Mouse (Mus musculus) spleen, postnatal 10 days (tissue): ENCODE measurements around the gene Mbd3.

ENCODE experiments used
- DNase-seq, 2 experiments: peaks; one replicate each; pipeline ENCODE4 v3.0.0; 2021 to 2022; ENCODE audit warnings: low spot score in 2 of 2

The Mbd3 gene

DNA sequence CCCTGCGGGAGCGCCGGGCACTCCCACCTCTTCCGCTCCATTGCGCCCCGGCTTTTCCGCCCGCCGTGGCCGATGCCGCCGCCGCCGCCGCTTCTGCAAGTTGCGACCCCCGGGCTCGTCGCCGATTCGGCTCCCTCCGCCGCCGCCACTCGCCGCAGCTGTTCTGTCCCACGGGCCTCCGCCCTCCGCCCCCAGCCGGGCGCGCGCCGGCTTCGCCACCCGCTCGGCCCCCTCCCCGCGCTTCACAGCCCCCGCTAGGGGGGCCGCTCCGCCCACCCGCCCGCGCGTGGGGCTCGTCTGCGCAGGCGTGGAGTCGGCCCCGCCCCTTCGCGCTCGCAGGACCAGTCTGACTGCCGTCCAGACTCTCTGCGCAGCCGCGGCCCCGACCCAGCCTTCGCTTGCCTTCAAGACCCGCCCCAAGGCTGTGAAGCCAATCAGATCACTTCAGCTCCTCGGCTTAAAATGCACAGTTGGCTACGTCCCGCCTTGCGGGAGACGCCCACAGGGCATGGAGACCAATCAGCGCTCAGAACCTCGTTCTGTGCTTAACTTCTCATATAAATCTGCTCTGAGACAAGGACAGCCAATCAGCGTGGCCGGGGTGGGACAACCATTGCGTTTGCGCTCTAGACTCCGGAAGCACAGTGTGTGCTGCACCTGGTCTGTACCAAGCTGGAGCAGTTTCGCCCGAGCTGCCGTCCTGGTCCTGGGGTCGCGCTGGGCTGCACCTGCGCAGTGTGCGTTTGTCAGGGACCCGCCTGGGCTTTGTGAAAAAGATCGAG, at the start of gene Mbd3:
Gene Mbd3, minus strand, starts transcription at position 360 of the 782 bp plus-strand sequence.
- DNase-seq: peak; percentile 96 to 99

- peak; percentile 79 to 88 for DNase-seq
Measured at GRCm38 (mm10) chr10:80445898-80446601, 46.7 kb upstream of the Mbd3 start.

DNA sequence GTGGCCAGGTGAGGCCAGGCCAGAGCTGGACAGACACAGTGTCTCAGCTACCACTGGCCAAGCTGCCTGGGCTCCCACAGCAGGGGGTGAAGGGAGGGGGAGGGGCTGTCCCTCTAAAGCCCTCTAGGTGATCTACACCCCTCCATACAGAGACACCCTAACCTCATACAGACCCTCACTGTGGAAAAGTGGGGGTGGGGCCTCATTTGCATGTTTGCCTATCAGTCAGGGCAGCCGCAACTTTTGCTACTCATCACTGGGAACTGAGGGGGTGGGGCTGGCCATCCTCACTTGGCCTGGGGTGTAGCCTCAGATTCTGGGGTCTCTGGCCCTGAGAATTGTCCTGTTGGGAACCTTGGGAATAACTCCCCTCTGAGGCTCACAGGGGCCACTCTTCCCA, 45.7 kb upstream of the Mbd3 start:
- no peak for DNase-seq

DNA sequence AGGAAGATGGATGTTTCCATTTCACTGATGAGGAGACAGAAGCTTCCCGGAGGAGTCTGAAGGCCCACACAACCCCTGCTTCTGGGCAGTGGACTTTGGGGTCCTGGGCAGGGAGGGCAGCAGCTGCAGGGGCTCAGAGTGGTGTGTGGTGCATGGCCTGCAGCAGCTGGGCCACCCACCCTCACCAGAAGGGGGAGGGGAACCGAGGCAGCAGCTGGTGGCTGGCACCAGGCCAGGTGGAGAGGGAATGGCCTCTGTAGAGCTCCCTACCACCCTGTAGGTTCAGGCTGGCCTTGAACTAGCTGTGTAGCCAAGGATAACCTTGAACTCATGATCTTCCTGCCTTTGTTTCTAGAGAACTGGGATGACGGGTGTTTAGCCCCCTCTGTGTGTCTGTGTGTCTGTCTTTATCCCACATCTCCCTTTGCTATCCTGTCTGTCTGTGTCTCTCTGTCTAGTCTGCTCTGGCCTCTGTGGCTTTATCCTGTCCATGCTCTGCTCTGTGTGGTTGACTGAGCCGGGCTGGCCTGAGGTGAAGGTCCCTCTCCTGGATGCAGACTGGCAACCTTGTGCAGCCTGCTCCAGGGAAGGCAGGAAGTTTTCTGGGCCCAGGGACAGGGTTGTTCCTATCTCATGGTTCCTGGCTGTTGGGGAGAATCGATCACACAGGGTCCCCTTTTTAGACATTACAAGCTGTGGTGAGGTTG, 45.1 kb upstream of the Mbd3 start:
- peak in 1 of 2 experiments; percentile 64 for DNase-seq

- no peak for DNase-seq
Measured at GRCm38 (mm10) chr10:80443575-80444278, 44.4 kb upstream of the Mbd3 start.

GRCm38 (mm10) chr10:80442989-80443388, 43.6 kb upstream of the Mbd3 start:
- DNase-seq: peak in 1 of 2 experiments; percentile 59

DNA sequence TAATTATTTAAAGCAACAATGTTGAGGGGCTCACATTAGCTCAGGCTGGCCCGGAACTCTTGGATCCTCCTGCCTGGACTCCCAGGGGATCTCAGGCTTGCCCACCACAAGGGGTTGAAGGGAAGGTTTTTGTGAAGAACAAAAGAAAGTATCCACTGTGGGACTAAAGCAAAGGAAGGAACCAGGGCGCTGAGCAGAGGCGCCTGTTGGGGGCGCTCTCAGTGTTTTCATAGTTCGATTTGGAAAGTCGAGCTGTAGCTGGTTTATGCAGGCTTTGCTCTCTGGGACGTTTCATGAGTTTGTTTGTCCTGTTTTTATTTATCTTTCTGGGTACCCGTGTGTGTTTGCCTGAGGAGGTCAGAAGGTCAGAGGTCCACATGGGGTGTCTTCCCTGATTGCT, 42.2 kb upstream of the Mbd3 start:
- no peak for DNase-seq

DNA sequence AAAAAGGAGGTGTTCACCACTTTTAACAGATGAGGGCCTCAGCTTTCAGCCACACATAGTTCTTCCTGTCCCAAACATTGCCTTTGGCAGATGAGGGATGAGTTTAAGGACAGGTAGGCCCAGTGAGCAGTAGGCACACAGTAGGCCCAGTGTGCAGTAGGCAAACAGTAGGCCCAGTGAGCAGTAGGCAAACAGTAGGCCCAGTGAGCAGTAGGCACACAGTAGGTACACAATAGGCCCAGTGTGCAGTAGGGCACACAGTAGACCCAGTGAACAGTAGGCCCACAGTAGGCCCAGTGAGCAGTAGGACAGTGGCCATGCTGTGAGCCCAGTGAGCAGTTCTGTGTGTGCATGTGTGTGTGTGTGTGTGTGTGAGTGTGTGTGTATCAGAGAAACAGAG, 40.7 kb upstream of the Mbd3 start:
- DNase-seq: no peak

GRCm38 (mm10) chr10:80437973-80438372, 38.6 kb upstream of the Mbd3 start:
- DNase-seq: no peak

DNA sequence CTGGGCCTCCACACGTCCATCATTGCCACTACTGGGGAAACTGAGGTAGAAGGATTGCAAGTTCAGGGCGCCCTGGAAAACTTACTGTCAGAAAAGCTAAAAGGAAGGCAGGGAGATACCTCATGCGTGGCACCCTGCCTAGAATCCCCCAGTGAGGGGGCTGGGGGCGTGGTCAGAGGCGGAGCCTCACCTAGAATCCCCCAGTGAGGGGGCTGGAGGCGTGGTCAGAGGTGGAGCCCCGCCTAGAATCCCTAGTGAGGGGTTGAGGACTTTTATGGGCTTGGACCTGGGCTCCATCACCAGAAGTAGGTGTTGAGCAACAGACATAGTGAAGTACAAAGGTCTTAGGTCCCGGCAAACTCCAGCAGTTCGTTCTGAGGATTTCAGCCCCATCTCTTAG, 36.9 kb upstream of the Mbd3 start:
- DNase-seq: peak; percentile 45 to 67

- peak; percentile 61 to 65 for DNase-seq
Measured at GRCm38 (mm10) chr10:80435764-80436163, 36.4 kb upstream of the Mbd3 start.

DNA sequence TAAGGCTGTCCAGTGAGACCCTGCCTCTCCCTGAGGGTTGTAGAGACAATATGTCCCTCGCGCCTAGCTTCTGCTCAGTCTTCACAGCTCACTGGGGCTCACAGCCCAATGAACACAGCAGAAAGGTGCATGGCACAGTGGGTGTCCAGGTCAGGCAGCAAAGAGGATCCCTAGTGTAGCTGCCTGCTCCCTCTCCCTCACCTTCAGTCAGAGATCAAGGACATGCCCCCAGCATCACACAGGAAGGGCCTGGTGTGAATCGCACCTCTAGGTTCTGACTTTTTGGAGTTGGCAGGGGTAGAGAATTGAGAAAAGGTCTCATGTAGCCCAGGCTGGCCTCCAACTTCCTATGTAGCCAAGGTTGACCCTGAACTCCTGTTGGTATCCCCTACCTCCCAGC, 35.5 kb upstream of the Mbd3 start:
- DNase-seq: peak in 1 of 2 experiments; percentile 50

DNA sequence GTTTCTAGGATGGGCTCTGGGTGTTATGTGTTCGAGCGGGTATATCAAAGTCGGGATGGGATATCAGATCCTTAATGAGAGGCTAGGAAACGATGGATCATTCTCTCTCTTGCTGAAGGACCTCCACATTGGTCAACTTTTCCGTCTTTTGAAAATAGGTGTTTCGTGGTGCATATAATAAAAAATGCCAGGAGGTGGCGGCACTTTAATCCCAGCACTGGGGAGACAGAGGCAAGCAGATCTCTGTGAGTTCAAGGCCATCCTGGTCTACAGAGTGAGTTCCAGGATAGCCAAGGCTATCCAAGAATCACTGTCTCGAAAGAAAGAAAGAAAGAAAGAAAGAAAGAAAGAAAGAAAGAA, 34.9 kb upstream of the Mbd3 start:
- no peak for DNase-seq

DNA sequence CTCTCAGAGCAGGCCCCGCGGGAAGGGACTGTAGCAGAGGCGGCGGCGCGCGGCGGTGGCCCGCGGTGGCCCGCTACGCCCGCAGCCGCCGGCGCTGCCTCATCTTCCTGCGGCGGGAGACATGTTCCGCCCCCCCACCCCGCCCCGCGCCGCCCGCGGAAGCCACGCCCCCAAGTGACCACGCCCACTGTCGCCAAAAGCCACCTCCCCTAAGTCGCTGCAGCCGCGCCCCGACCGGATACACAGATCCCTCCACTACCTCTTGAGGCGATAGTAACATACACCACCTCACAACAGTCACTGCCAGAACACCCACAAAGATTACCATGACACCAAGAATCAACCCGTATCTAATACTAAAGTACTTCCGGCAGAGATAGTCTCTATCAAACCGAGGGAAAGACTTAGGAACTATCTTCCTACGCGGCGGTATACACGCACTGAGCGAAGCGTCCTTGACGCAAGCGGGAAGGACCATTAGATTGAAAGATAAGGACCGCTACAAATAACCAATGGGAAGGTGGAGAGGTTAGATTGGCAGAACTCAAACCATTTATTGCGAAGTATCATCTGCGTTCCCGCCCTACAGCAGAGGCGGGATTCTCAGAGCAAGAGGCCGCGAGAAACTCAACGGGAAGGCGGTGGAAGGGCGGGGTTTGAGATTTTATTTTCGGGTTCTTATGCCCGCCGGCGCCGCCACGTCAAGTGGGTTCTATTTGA, 34.3 kb upstream of the Mbd3 start, which contains the start of gene Tcf3:
Gene Tcf3, minus strand, starts transcription at position 135 of the 720 bp plus-strand sequence.
- DNase-seq: peak; percentile 96 to 98

DNA sequence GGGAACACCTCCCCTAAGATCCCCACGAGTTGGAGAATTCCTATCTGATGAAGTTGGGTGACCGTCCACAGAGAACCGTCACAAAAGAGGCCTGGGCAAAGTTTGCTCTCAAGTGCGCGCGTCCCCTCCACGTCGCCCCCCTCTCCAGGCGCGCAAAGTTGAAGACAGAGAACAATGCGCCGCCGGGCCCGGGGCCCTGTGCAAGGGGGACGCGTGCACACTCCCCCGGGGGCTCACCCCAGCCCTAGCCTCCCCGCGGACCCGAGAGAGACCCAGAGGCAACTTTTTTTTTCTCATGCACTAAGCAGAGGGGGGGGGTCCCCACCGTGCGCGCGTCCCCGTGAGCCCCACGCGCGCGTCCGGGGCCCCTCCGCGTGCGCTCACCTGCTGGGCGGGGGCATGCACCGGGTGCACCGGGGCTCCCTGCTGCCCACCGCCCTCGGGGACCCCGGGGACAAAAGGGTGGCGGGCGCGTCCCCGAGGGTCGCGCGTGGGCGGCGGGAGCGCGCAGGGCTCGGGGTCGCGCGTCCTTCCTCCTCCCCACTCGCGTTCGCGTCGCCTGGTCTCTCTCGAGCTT, 33.7 kb upstream of the Mbd3 start:
- DNase-seq: peak; percentile 63 to 68

GRCm38 (mm10) chr10:80432387-80432785, 33.0 kb upstream of the Mbd3 start:
- DNase-seq: no peak

- peak; percentile 50 to 59 for DNase-seq
Measured at GRCm38 (mm10) chr10:80431570-80432386, 32.4 kb upstream of the Mbd3 start.

GRCm38 (mm10) chr10:80430375-80430980, 31.1 kb upstream of the Mbd3 start:
- no peak for DNase-seq

DNA sequence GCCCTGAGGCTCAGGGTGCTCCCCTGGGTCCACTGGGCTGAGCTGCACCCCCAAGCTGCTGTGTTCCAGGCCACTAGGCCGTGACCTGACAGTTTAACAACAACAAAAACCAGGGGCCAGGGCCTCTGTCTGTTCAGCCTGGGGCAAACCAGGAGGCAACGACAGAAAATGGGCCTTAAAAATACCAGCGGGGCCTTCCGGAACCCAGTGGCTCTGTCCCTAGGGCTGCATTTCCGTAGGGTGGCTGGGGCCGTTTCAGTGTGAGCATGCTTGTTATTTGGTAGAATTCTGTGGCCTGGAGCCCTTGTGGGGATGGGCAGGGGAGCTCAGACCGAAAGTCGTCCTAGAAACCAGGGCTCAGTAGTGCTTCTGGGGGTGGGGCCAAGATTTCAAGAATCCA, 30.4 kb upstream of the Mbd3 start:
- DNase-seq: peak in 1 of 2 experiments; percentile 67
